Mouse (Mus musculus): ENCODE data around the gene Usp9x.

DNA sequence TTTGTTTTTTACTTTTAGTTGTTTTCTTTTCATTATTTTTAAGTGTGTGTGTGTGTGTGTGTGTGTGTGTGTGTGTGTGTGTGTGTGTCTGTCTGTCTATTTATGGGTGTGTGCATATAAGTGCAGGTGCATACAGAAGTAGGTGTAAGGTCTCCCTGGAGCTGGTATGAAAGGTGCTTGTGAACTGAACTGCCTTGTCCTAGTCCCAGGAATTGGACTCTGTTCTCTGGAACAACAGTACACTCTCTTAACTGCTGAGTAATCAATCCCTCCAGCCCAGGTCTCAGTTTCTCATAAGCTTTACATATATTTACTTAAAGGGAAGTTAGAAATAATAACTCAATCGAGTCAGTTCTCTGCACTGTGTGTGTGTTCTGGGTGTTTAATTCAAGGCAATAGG is 25.7 kb downstream of the Usp9x start:
- TF ChIP-seq GATA1 (IDR thresholded peaks at IDR 0.05; ENCODE audit: borderline replicate concordance, low read length) = no peak
- no peak for TF ChIP-seq FLI1 (IDR thresholded peaks at IDR 0.05; ENCODE audit: low read length)

Measured in megakaryocyte, embryonic 14.5 days (primary cell).